Mouse (Mus musculus) cortical plate, adult 2 months (tissue): ENCODE results near the gene Cers6.

Source experiments
- CTCF ChIP-seq: fragments of 200-500 bp; IDR thresholded peaks from 2 replicates; pipeline ENCODE4 v1.5.1; 2011; ENCODE audit warnings: mild to moderate bottlenecking, control low read depth, low read length; ENCODE audit not compliant: insufficient read depth; ENCODE audit errors: extremely low read depth
- POLR2A ChIP-seq: fragments of 200-500 bp; IDR thresholded peaks from 2 replicates; pipeline ENCODE4 v1.6.1; 2011; ENCODE audit warnings: mild to moderate bottlenecking, low read length, control low read depth; ENCODE audit not compliant: insufficient read depth; ENCODE audit errors: extremely low read depth

GRCm38 (mm10) chr2:68959573-68959972, 98.3 kb downstream of the Cers6 start:
- TF ChIP-seq CTCF = no peak
- TF ChIP-seq POLR2A = no peak
